Comparison of ENCODE assay signal across 12 mouse cellular contexts in the genomic region with DNA sequence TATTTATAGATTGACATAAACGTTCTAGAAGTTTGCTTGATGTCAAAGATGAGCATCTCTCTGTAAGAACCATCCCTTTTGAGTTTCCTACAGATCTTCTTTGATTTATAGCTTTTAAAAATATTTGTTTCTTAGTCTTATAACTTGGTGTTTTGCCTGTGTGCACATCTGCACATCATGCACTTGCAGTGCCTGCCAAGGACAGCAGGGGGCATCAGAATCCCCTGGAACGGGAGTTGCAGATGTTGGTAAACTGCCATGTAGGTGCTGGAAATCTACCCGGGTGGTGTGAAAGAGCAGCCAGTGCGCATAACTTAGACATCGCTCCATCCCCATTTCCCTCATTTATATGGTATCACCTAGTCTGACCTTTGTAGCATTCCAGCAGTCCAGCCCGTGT.
DNase-seq lines count a peak whose midpoint lies in the region; TF ChIP-seq lines count a peak whose summit lies in the region.
"Had no signal": no experiment of that assay in that cellular context is flagged by ENCODE, and none has a peak within 500 bp of the region (broad histone marks: within the 10 kb centered on the region; RNA-seq: fewer than 3 reads in every experiment).

No protein-coding gene starts in this region.

- 89% methylated on average over 6 of the region's 6 CpGs for WGBS in lung, adult 2 months

- H3K4me1 ChIP-seq in lung, adult 2 months (ENCODE audit: control insufficient read depth, insufficient read depth, low read length): no peaks in the 10 kb centered on the region
- H3K4me1 ChIP-seq: embryonic facial prominence, embryonic 15.5 days; heart, embryonic 15.5 days had no signal

- H3K4me3 ChIP-seq in lung, adult 2 months (replicated peaks; ENCODE audit: extremely low read depth, low read depth, low read length): no peak overlapping the region
- H3K4me3 ChIP-seq: embryonic facial prominence, embryonic 15.5 days; heart, embryonic 15.5 days; kidney, embryonic 15.5 days; limb, embryonic 10.5 days had no signal

- TF ChIP-seq CTCF in lung, adult 2 months (IDR thresholded peaks at IDR 0.05; ENCODE audit: insufficient read depth, low read length): peak; percentile 42

- no peak for TF ChIP-seq POLR2A in lung, adult 2 months (IDR thresholded peaks at IDR 0.05; ENCODE audit: borderline replicate concordance, extremely low read depth, low read depth, low read length)

- DNase-seq in adrenal gland, postnatal 25 days: peak; percentile 20
- no peak for DNase-seq in adrenal gland, postnatal 4 days (ENCODE audit: low spot score in 2 of 2)
- no peak for DNase-seq in lung, adult 2 months
- no peak for DNase-seq in lung, postnatal 4 days
- peak; percentile 22 for DNase-seq in NIH3T3 (ENCODE audit: low read depth)
- DNase-seq in naive thymus-derived CD4-positive, alpha-beta T cell, adult 2 months (ENCODE audit: low read depth): peak; percentile 23
- DNase-seq in retina, embryonic 14.5 days (ENCODE audit: low spot score): no peak
- DNase-seq in ovary, postnatal 14 days (ENCODE audit: low spot score): no peak

Comparison
In these comparisons a context has a peak if more than half of its experiments do, and no peak if none do; other contexts are left out.
1. DNase-seq: peak in adrenal gland, postnatal 25 days (single experiment), NIH3T3 (single experiment) and naive thymus-derived CD4-positive, alpha-beta T cell, adult 2 months (single experiment); none in adrenal gland, postnatal 4 days (0 of 2), lung, adult 2 months (single experiment), lung, postnatal 4 days (0 of 2), retina, embryonic 14.5 days (single experiment) and ovary, postnatal 14 days (single experiment).